Mouse (Mus musculus) heart, postnatal 36 days (tissue): ENCODE results near the gene Sema3d. TPM values are rescaled to one million over a fixed set of nuclear protein-coding genes. Genes with fewer than 3 reads are reported as not detected.

Experiments used
- DNase-seq, 2 experiments: peaks; one replicate each; pipeline ENCODE4 v3.0.0; 2021 to 2022
- intact Hi-C: fragments of 180-260 bp; cut with DNase I; formaldehyde crosslinking; loops from one replicate; pipeline ENCODE4 v1.15.1; 2025
- total RNA-seq, 2 experiments: library from RNA; stranded (reverse); gene quantifications; 2 replicates each; pipeline ENCODE4 v1.2.3; 2021

The Sema3d gene
- total RNA-seq, 2 experiments from 2014 or later: 4.1 to 6.7 TPM

DNA sequence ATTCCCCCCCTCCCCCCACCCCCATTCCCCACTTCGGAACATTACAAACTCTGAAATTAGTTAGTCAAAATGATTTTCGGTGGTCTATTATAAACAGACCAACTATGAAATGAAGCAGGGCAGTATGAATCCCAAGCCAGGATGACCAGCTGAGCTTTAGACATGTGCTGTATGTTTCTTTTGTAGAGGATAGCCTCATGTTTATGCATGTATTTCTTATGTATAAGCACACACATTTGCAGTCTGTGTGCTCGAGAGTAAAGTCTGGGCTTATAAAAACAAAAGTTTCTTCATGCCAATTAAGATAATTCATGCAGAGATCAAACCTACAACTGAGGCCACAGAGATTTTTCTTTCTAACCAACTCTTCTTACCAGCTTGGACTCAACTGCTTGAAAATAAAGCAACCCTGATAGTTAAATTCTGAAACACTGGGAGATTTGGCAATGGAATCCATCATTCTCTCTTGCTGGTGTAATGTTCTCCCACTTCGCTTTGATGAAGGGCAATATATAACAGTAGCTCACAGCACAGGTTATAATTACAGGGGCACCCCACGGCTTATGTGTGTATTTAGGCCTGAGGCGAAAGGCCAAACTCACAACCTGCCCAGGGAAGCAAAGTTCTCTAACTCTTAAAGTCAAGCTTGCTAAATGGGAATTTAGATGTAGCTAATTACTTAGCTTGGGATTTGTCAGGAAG lies 115.2 kb downstream of the Sema3d start:
- no peak for DNase-seq
- intact Hi-C loops: no loop called here

GRCm38 (mm10) chr5:12499037-12499436 lies 115.9 kb downstream of the Sema3d start:
- intact Hi-C loops: no loop called here
- no peak for DNase-seq

DNA sequence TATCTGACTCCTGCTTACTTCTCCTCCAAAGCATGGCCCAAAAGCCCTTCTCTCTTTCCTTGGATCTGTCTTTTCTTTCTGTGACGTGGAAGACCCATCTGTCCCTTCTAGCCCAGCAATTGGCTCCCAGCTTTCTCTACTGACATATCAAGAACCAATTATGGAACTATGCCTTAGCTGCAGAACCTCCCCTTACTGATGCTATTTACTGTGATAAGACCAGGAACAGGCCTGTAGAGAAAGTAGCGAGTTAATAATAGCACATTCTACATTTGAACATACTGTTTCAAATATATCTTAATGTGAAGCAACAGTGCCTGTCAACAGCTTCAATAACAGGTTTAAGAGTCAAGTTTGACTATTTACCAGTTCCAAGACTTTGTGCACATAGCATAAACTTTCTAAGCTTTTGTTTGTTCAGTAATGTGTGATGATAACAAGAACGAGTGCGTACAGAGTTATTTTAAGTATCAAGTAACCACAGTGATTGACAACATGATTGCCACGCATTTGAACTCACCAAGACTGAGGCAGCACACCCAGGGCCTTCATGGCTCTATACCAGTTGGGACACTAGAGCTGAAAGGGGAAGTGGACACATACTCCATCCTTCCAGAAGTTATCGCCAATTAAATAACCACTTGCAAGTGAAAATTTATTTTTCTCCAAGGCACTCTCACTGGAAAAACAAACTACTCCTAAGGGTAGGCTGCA lies 116.8 kb downstream of the Sema3d start:
- no peak for DNase-seq
- intact Hi-C loops: no loop called here

DNA sequence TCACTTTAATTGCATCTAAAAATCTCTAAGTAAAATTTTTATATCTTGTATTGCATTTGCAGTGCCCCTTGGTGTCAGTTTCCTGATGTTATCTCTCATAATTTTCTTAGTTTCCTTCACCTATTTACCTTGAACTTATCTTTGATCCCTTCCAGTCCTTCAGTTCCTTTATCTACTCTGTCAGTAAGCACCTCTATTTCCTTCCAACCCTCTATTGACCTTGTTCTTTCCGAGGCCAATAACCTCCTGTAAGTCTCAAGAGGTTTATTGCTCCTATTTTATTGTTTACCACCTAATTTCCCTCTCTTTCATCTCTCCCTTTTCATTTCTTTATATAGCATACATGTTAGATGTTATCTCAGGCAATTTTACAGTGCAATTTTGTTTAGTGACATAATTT lies 129.3 kb downstream of the Sema3d start:
- DNase-seq: no peak
- intact Hi-C loops: no loop called here

DNA sequence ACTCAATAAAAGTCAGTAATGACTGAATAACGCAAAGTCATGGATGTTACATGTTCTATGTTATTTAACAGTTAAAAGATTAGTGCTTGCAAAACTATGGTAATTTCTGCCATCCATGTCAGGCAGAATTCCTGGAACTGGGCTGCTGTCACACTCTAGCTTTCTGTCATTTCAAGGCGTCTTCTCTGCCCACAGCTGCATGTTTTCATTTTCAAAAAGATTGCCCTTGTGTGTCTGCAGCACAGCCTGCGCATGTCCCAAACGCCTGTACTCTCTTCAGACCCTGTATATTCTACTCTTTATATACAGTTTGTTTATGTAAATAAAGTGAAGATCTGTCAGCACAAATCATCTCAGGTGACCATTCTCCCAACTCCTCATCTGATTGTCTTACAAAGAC lies 132.1 kb downstream of the Sema3d start:
- DNase-seq: no peak
- intact Hi-C loops: no loop called here

- intact Hi-C loops: no loop called here
Observed at GRCm38 (mm10) chr5:12525235-12525767, 142.1 kb downstream of the Sema3d start.

GRCm38 (mm10) chr5:12528596-12528995 lies 145.4 kb downstream of the Sema3d start:
- intact Hi-C loops: no loop called here
- no peak for DNase-seq

More at GRCm38 (mm10) chr5:12525235-12525767, 142.1 kb downstream of the Sema3d start:
- DNase-seq: no peak

- DNase-seq: no peak
- intact Hi-C loops: no loop called here
Observed at GRCm38 (mm10) chr5:12529771-12530170, 146.6 kb downstream of the Sema3d start.

GRCm38 (mm10) chr5:12541268-12541667 lies 158.1 kb downstream of the Sema3d start:
- intact Hi-C loops: loop anchor here (5.0 kb wide), 2 partner anchors 159 to 509 kb away; partner anchors contain the start of gene Sema3d
- no peak for DNase-seq

GRCm38 (mm10) chr5:12549046-12549669 lies 166.0 kb downstream of the Sema3d start:
- DNase-seq: no peak
- intact Hi-C loops: no loop called here

DNA sequence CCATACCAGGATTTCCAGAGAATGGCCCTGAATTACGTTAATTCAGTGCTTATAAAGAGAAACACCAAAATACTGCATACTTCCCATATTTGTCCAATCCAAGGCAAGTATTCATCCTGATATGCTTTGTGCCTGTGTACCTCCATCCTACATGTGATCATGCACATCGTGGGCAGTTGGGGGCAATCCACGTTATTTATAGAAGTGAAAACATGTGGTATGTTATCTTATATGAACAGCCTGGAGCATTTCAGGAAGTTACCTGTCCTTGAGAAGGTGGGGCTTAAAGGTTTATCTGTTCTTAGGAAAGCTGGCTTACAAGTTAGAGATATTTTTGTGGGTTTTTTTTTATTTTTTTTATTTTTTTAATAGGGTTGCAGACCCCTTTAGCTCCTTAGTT lies 172.2 kb downstream of the Sema3d start:
- intact Hi-C loops: loop anchor here (5.0 kb wide), 1 partner anchor 523 kb away; no protein-coding TSS in a partner anchor
- DNase-seq: no peak

- DNase-seq: no peak
Observed at GRCm38 (mm10) chr5:12557889-12558288, 174.7 kb downstream of the Sema3d start.

DNA sequence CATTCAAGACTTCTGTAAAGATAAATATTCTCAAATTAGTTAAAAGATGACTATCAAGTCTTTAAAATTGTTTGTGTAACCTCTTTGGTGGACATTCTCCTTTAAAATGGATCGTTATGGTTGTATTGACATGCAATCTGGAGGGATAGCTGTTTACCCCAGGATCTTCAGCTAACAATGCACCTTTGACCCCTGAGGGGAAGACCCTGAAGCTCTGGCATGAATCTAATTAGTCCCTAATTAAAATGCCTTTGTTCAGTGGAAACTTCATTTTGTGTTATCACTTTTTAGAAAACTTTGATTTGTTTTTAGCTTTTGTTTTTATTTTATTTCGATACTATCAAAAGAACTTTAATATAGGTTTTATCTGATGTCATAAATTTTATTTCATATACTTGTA lies 178.6 kb downstream of the Sema3d start:
- no peak for DNase-seq
- intact Hi-C loops: loop anchor here (1.0 to 5.0 kb wide), 3 partner anchors 566 to 1068 kb away; partner anchors contain the start of gene Sema3a

More at GRCm38 (mm10) chr5:12557889-12558288, 174.7 kb downstream of the Sema3d start:
- intact Hi-C loops: loop anchor here (5.0 kb wide), 1 partner anchor 526 kb away; no protein-coding TSS in a partner anchor

DNA sequence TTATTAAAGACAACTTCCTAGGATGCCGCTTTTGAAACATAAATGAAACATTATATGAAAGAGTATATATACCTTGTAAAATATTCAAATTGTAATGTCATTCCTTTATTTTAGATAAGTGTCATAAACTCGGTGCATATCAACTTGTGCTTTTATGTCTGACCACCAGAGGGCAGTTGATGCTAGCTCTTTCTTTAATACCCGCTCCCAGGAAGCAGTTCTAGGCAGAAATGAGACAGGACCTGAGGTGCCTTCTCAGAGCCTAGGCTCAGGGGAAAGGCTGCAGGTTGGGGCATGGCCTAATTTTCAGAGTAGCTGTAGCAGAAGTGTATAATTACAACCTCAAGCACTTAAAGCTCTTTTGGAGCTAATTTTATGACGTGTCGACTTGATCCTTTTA lies 179.0 kb downstream of the Sema3d start:
- intact Hi-C loops: loop anchor here (1.0 to 5.0 kb wide), 3 partner anchors 565 to 1067 kb away; partner anchors contain the start of gene Sema3a
- peak; percentile 20 to 25 for DNase-seq

- intact Hi-C loops: loop anchor here (2.0 to 5.0 kb wide), 2 partner anchors 564 to 1022 kb away; partner anchors contain the start of gene Sema3a
- DNase-seq: no peak
Observed at GRCm38 (mm10) chr5:12563132-12563531, 179.9 kb downstream of the Sema3d start.

DNA sequence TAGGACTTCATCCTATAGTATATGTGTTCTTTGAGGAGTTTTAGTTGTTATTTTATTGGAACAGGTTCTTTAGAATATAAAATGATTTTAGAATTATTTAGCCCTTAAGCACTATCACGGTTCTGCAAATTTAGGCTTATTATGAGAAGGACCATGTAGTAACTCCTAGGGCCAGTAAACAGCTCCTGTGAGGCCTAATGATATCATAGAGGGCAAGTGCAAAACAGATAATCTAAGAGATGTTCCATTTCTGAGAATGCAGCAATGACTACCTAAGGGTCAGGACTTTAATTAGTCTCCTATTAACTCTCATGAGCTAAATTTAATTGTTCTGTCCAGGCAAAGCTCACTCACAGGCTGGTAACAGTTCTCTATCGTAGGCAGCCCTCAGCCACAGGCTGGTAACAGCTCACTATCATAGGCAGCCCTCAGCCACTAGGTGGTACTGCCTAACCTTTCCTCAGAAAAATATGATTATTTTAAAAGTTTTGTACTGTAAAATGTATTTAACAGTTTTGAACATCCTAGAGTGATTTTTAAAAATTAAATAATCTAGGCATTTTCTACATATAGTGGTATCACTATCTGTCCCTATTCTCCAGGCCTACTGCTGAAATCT lies 181.5 kb downstream of the Sema3d start:
- no peak for DNase-seq
- intact Hi-C loops: loop anchor here (5.0 kb wide), 1 partner anchor 563 kb away; the partner anchor contains the start of gene Sema3a

DNA sequence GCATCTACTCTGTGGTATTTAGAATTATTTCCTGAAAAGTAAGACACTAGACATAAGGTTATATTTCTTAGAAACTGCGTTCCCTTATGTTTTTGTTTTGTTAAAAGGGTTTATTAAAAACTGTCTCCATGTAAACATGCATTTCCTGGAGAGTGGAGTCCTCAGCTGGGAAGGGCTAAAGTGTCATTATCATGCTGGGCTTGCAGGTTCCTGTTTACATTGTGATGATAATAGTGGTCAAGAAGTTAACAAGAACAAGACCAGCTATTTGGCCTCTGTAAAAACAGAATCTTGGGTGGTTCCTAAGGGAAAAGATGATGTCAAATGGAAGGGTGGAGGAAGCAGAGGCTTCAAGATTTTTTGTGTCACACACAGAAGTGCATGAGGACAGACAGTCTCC lies 183.4 kb downstream of the Sema3d start:
- no peak for DNase-seq
- intact Hi-C loops: no loop called here

DNA sequence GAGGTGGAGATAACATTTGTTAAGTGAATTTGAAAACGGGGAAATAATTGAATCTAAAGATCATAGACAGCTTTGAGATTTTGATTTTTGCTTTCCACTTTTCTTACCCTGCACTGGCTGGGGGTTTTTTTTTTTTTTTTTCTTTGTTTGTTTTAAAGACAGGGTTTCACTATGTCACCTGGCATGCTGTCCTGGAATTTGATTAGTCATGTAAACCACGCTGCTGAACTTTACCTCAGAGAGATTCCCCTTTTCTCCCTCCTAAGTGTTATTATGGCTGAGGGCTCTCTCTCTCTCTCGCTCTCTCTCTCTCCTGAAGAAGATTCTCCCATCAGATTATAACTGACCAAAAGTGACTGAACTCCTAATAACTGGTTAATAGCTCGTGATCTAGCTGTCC lies 191.4 kb downstream of the Sema3d start:
- intact Hi-C loops: no loop called here

GRCm38 (mm10) chr5:12575262-12575661 lies 192.1 kb downstream of the Sema3d start:
- DNase-seq: no peak
- intact Hi-C loops: no loop called here

More for the DNA sequence above, 191.4 kb downstream of the Sema3d start:
- DNase-seq: no peak

DNA sequence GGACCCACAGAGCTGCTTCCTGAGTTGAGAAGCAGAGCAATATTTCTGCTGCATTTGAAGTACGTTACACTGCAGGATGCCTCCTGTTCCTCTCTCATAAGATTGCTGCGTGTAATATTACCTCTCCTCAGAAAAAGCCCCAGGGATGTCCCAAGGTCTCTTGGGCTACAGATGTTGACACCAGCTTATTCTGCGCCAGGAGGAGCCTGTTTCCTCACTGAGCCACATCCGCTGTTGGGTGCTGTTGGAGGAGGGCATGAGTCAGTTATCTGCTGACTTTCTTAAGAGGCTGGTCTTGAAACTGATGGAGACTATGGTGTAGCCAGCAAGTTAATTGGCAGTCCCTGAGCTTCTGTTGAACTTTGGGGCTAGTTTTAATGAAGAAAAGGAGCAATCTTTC lies 196.6 kb downstream of the Sema3d start:
- DNase-seq: no peak
- intact Hi-C loops: no loop called here
